Mouse (Mus musculus) myocyte (in vitro differentiated cells): ENCODE measurements around the gene Znrf1.

Experiments
- CEBPB ChIP-seq: IDR thresholded peaks from 2 replicates; pipeline ENCODE4 v1.6.1; 2011; ENCODE audit warnings: mild to moderate bottlenecking, moderate library complexity; ENCODE audit not compliant: poor library complexity, insufficient read depth, severe bottlenecking
- E2F4 ChIP-seq: IDR thresholded peaks from one replicate; pipeline ENCODE4 v1.6.1; 2011; ENCODE audit warnings: mild to moderate bottlenecking, control low read depth, moderate library complexity; ENCODE audit not compliant: insufficient read depth
- MAX ChIP-seq: IDR thresholded peaks from one replicate; pipeline ENCODE4 v1.6.1; 2011; ENCODE audit warnings: low read depth, mild to moderate bottlenecking, control low read depth
- POLR2A ChIP-seq: IDR thresholded peaks from one replicate; pipeline ENCODE4 v1.6.1; 2011; ENCODE audit warnings: low read depth, mild to moderate bottlenecking, control low read depth, moderate library complexity; ENCODE audit not compliant: insufficient read length
- POLR2AphosphoS2 ChIP-seq: IDR thresholded peaks from one replicate; pipeline ENCODE4 v1.6.1; 2011; ENCODE audit warnings: low read depth, control low read depth; ENCODE audit not compliant: insufficient read length
- TCF12 ChIP-seq: IDR thresholded peaks from one replicate; pipeline ENCODE4 v1.6.1; 2011; ENCODE audit warnings: mild to moderate bottlenecking, control low read depth; ENCODE audit not compliant: poor library complexity, insufficient read depth, severe bottlenecking
- USF1 ChIP-seq: IDR thresholded peaks from one replicate; pipeline ENCODE4 v1.6.1; 2011; ENCODE audit warnings: low read depth, mild to moderate bottlenecking, control low read depth, moderate library complexity

GRCm38 (mm10) chr8:111547144-111547543 is 11.2 kb downstream of the Znrf1 start:
- TF ChIP-seq POLR2A (no peak), E2F4 (no peak), TCF12 (no peak), USF1 (no peak), CEBPB (no peak), POLR2AphosphoS2 (no peak), MAX (no peak)
